Mouse (Mus musculus) heart, embryonic 13.5 days (tissue): ENCODE results near the gene Ring1. TPM values are rescaled to one million over a fixed set of nuclear protein-coding genes. Genes with fewer than 3 reads are reported as not detected.
A peak's percentile ranks its signal among the peaks of the same experiment; 100 is the strongest.

Source experiments
- ATAC-seq: fragments of 200-750 bp; cut with Nextera tagmentation; 2 replicates; pipeline ENCODE4 v1.8.0; 2017; ENCODE audit warnings: moderate TSS enrichment; ENCODE audit not compliant: insufficient number of reproducible peaks, low FRiP score, low TSS enrichment; ENCODE audit errors: extremely low read depth
- H3K27ac ChIP-seq: fragments of 300-500 bp; sonication (generic); replicated peaks from 2 replicates; pipeline ENCODE4 v1.5.1; 2015; ENCODE audit warnings: moderate library complexity, mild to moderate bottlenecking, inconsistent platforms
- H3K27me3 ChIP-seq: fragments of 300-500 bp; sonication (generic); replicated peaks from 2 replicates; pipeline ENCODE4 v1.6.1; 2015; ENCODE audit warnings: mild to moderate bottlenecking, inconsistent platforms
- H3K36me3 ChIP-seq: fragments of 300-500 bp; sonication (generic); 2 replicates; pipeline ENCODE4 v1.6.1; 2015; ENCODE audit warnings: mild to moderate bottlenecking, inconsistent platforms
- H3K4me1 ChIP-seq: fragments of 300-500 bp; sonication (generic); 2 replicates; pipeline ENCODE4 v1.6.1; 2015; ENCODE audit warnings: inconsistent platforms
- H3K4me2 ChIP-seq: fragments of 300-500 bp; sonication (generic); 2 replicates; pipeline ENCODE4 v1.6.1; 2015; ENCODE audit warnings: inconsistent platforms, mild to moderate bottlenecking, moderate library complexity
- H3K4me3 ChIP-seq: fragments of 300-500 bp; sonication (generic); 2 replicates; pipeline ENCODE4 v1.5.1; 2015; ENCODE audit warnings: moderate library complexity, mild to moderate bottlenecking, inconsistent platforms
- H3K9ac ChIP-seq: fragments of 300-500 bp; sonication (generic); 2 replicates; pipeline ENCODE4 v1.6.1; 2015; ENCODE audit warnings: inconsistent platforms, mild to moderate bottlenecking, moderate library complexity
- H3K9me3 ChIP-seq: fragments of 300-500 bp; sonication (generic); 2 replicates; pipeline ENCODE4 v1.6.1; 2016; ENCODE audit warnings: inconsistent platforms
- WGBS: fragments of 180-500 bp; shearing (Covaris S2); methylation state at CpG from one replicate; pipeline ENCODE4 v1.1.7; 2015; ENCODE audit warnings: mixed read lengths; 5-methylcytosine and 5-hydroxymethylcytosine counted together
- polyA plus RNA-seq: library from polyadenylated mRNA; unstranded; fragments of >200 nt; fragmentation: Nextera tagmentation; extraction: Ambion mirVana; gene quantifications from 2 replicates; pipeline ENCODE4 v1.2.1, GENCODE M21; 2015

Gene Ring1
- polyA plus RNA-seq, 1 experiment from 2014 or later, result 10.4 TPM

GRCm38 (mm10) chr17:34027656-34028223, 3.3 kb upstream of the Ring1 start, which contains the start of gene H2-Ke6:
TSS of gene H2-Ke6 (minus strand) at chr17:34028060.
- under 1% methylated on average over 49 of the region's 49 CpGs for WGBS
- Histone ChIP-seq H3K9me3 (no peaks in the 10 kb centered on the region), H3K27me3 (no peaks in the 10 kb centered on the region), H3K4me1 (peaks cover 64% of the 10 kb centered on the region), H3K4me2 (peak within 1 kb of the TSS; percentile 98), H3K9ac (peak within 1 kb of the TSS; percentile 88), H3K4me3 (peak within 1 kb of the TSS; percentile 87), H3K36me3 (peaks cover 30% of the 10 kb centered on the region), H3K27ac (peak within 1 kb of the TSS; percentile 79)
- ATAC-seq, result peak; percentile 63

- ATAC-seq, result no peak
- 10% methylated on average over 36 of the region's 36 CpGs for WGBS
Observed at GRCm38 (mm10) chr17:34026917-34027655, 2.6 kb upstream of the Ring1 start.

GRCm38 (mm10) chr17:34026221-34026620, 1.7 kb upstream of the Ring1 start:
- 46% methylated on average over 2 of the region's 2 CpGs for WGBS
- peaks cover 45% of the 10 kb centered on the region for H3K36me3 ChIP-seq
- no peaks in the 10 kb centered on the region for H3K9me3 ChIP-seq
- H3K4me3 ChIP-seq, result peak overlapping the region; percentile 87
- H3K27ac ChIP-seq, result no peak overlapping the region
- ATAC-seq, result no peak
- peaks cover 61% of the 10 kb centered on the region for H3K4me1 ChIP-seq
- H3K9ac ChIP-seq, result peak overlapping the region; percentile 88; the same call in 1 of the 2 replicates
- H3K4me2 ChIP-seq, result peak overlapping the region; percentile 98
- no peaks in the 10 kb centered on the region for H3K27me3 ChIP-seq

More at GRCm38 (mm10) chr17:34026917-34027655, 2.6 kb upstream of the Ring1 start:
- H3K27ac ChIP-seq, result peak overlapping the region; percentile 79
- no peaks in the 10 kb centered on the region for H3K9me3 ChIP-seq
- peaks cover 61% of the 10 kb centered on the region for H3K4me1 ChIP-seq
- H3K9ac ChIP-seq, result peak overlapping the region; percentile 88
- H3K4me2 ChIP-seq, result peak overlapping the region; percentile 98
- no peaks in the 10 kb centered on the region for H3K27me3 ChIP-seq
- H3K4me3 ChIP-seq, result peak overlapping the region; percentile 87
- H3K36me3 ChIP-seq, result peaks cover 36% of the 10 kb centered on the region

- H3K9ac ChIP-seq, result peak overlapping the region; percentile 97
- ATAC-seq, result no peak
- no peak overlapping the region for H3K27ac ChIP-seq
- H3K9me3 ChIP-seq, result no peaks in the 10 kb centered on the region
- 16% methylated on average over 7 of the region's 7 CpGs for WGBS
- peaks cover 60% of the 10 kb centered on the region for H3K4me1 ChIP-seq
- peak overlapping the region; percentile 98 for H3K4me2 ChIP-seq
- peak overlapping the region; percentile 87 for H3K4me3 ChIP-seq
- H3K36me3 ChIP-seq, result peaks cover 50% of the 10 kb centered on the region
- H3K27me3 ChIP-seq, result no peaks in the 10 kb centered on the region
Observed at GRCm38 (mm10) chr17:34025756-34026151, 1.3 kb upstream of the Ring1 start.

GRCm38 (mm10) chr17:34024861-34025755, 628 bp upstream of the Ring1 start:
- peak overlapping the region; percentile 87 for H3K4me3 ChIP-seq
- H3K36me3 ChIP-seq, result peaks cover 54% of the 10 kb centered on the region
- H3K4me2 ChIP-seq, result peak overlapping the region; percentile 98
- no peaks in the 10 kb centered on the region for H3K27me3 ChIP-seq
- under 1% methylated on average over 57 of the region's 57 CpGs for WGBS
- ATAC-seq, result 0 out of 2 replicates have a peak, but pooled peaks have one; percentile 0
- peak overlapping the region; percentile 88 for H3K27ac ChIP-seq
- peaks cover 53% of the 10 kb centered on the region for H3K4me1 ChIP-seq
- H3K9me3 ChIP-seq, result peaks cover 2% of the 10 kb centered on the region
- peak overlapping the region; percentile 97 for H3K9ac ChIP-seq

GRCm38 (mm10) chr17:34023678-34024077, 802 bp downstream of the Ring1 start:
- Histone ChIP-seq H3K27ac (peak overlapping the region; percentile 88; the same call in 1 of the 2 replicates), H3K4me1 (peaks cover 39% of the 10 kb centered on the region), H3K9me3 (peaks cover 16% of the 10 kb centered on the region), H3K27me3 (no peaks in the 10 kb centered on the region), H3K4me3 (peak overlapping the region; percentile 87), H3K36me3 (peaks cover 42% of the 10 kb centered on the region), H3K4me2 (peak overlapping the region; percentile 98), H3K9ac (peak overlapping the region; percentile 97)
- WGBS, result 61% methylated on average over 9 of the region's 9 CpGs
- no peak for ATAC-seq

- Histone ChIP-seq H3K9ac (no peak overlapping the region), H3K27ac (no peak overlapping the region), H3K9me3 (peaks cover 16% of the 10 kb centered on the region), H3K27me3 (no peaks in the 10 kb centered on the region), H3K4me2 (no peak overlapping the region), H3K4me1 (peaks cover 32% of the 10 kb centered on the region), H3K36me3 (peaks cover 35% of the 10 kb centered on the region), H3K4me3 (no peak overlapping the region)
- ATAC-seq, result no peak
- 93% methylated on average over 20 of the region's 20 CpGs for WGBS
Observed at GRCm38 (mm10) chr17:34022987-34023386, 1.5 kb downstream of the Ring1 start.

GRCm38 (mm10) chr17:34022414-34022783, 2.1 kb downstream of the Ring1 start:
- no peak overlapping the region for H3K4me3 ChIP-seq
- H3K27me3 ChIP-seq, result no peaks in the 10 kb centered on the region
- peaks cover 16% of the 10 kb centered on the region for H3K9me3 ChIP-seq
- no peak overlapping the region for H3K4me2 ChIP-seq
- no peak overlapping the region for H3K27ac ChIP-seq
- H3K4me1 ChIP-seq, result peaks cover 30% of the 10 kb centered on the region
- peaks cover 34% of the 10 kb centered on the region for H3K36me3 ChIP-seq
- WGBS, result 85% methylated on average over 14 of the region's 14 CpGs
- ATAC-seq, result no peak
- no peak overlapping the region for H3K9ac ChIP-seq

GRCm38 (mm10) chr17:34021539-34022413, 2.7 kb downstream of the Ring1 start:
- H3K4me2 ChIP-seq, result no peak overlapping the region
- peaks cover 24% of the 10 kb centered on the region for H3K4me1 ChIP-seq
- peaks cover 34% of the 10 kb centered on the region for H3K36me3 ChIP-seq
- peaks cover 18% of the 10 kb centered on the region for H3K9me3 ChIP-seq
- no peak for ATAC-seq
- no peaks in the 10 kb centered on the region for H3K27me3 ChIP-seq
- H3K4me3 ChIP-seq, result no peak overlapping the region
- H3K27ac ChIP-seq, result no peak overlapping the region
- WGBS, result 92% methylated on average over 23 of the region's 23 CpGs
- H3K9ac ChIP-seq, result no peak overlapping the region

- H3K9me3 ChIP-seq, result peaks cover 5% of the 10 kb centered on the region; the same call in 1 of the 2 replicates
- WGBS, result 88% methylated on average over 8 of the region's 8 CpGs
Observed at GRCm38 (mm10) chr17:34013436-34013835, 11.0 kb downstream of the Ring1 start.

More at GRCm38 (mm10) chr17:34013436-34013835, 11.0 kb downstream of the Ring1 start:
- H3K27me3 ChIP-seq, result peaks cover 11% of the 10 kb centered on the region; the same call in 1 of the 2 replicates
- no peaks in the 10 kb centered on the region for H3K4me1 ChIP-seq
- no peak overlapping the region for H3K4me3 ChIP-seq
- no peak overlapping the region for H3K9ac ChIP-seq
- no peaks in the 10 kb centered on the region for H3K36me3 ChIP-seq
- H3K4me2 ChIP-seq, result no peak overlapping the region
- ATAC-seq, result no peak
- H3K27ac ChIP-seq, result no peak overlapping the region
